Mouse (Mus musculus) intestine, embryonic 15.5 days (tissue): ENCODE results near the gene Flt3l. TPM values are rescaled to one million over a fixed set of nuclear protein-coding genes. Genes with fewer than 3 reads are reported as not detected.
"Not testable (repeated sequence)": the region's sequence is repeated elsewhere in the genome, so short reads cannot be mapped to it uniquely, and the experiment has no call there.

ENCODE experiments used
- ATAC-seq: fragments of 200-750 bp; cut with Nextera tagmentation; 2 replicates; pipeline ENCODE4 v1.8.0; 2017; ENCODE audit warnings: moderate TSS enrichment, moderate library complexity
- H3K27ac ChIP-seq: fragments of 300-500 bp; sonication (generic); 2 replicates; pipeline ENCODE4 v1.5.1; 2015; ENCODE audit warnings: mild to moderate bottlenecking, inconsistent platforms
- H3K27me3 ChIP-seq: fragments of 300-500 bp; sonication (generic); replicated peaks from 2 replicates; pipeline ENCODE4 v1.6.1; 2015; ENCODE audit warnings: inconsistent platforms
- H3K36me3 ChIP-seq: fragments of 300-500 bp; sonication (generic); 2 replicates; pipeline ENCODE4 v1.6.1; 2015; ENCODE audit warnings: inconsistent platforms
- H3K4me1 ChIP-seq: fragments of 300-500 bp; sonication (generic); replicated peaks from 2 replicates; pipeline ENCODE4 v1.6.1; 2015; ENCODE audit warnings: inconsistent platforms
- H3K4me2 ChIP-seq: fragments of 300-500 bp; sonication (generic); replicated peaks from 2 replicates; pipeline ENCODE4 v1.6.1; 2015; ENCODE audit warnings: mild to moderate bottlenecking, inconsistent platforms
- H3K4me3 ChIP-seq: fragments of 300-500 bp; sonication (generic); replicated peaks from 2 replicates; pipeline ENCODE4 v1.5.1; 2015; ENCODE audit warnings: inconsistent platforms
- H3K9ac ChIP-seq: fragments of 300-500 bp; sonication (generic); 2 replicates; pipeline ENCODE4 v1.6.1; 2015; ENCODE audit warnings: inconsistent platforms
- H3K9me3 ChIP-seq: fragments of 300-500 bp; sonication (generic); 2 replicates; pipeline ENCODE4 v1.6.1; 2016; ENCODE audit warnings: inconsistent platforms
- WGBS: fragments of 180-500 bp; shearing (Covaris S2); methylation state at CpG from one replicate; pipeline ENCODE4 v1.1.7; 2015; 5-methylcytosine and 5-hydroxymethylcytosine counted together
- polyA plus RNA-seq: library from polyadenylated mRNA; unstranded; fragments of >200 nt; fragmentation: Nextera tagmentation; extraction: Ambion mirVana; gene quantifications from 2 replicates; pipeline ENCODE4 v1.2.1, GENCODE M21; 2015

Flt3l gene
- polyA plus RNA-seq, 1 experiment from 2014 or later, result 1.8 TPM

- 5% methylated on average over 29 of the region's 29 CpGs for WGBS
- Histone ChIP-seq H3K4me2 (peak overlapping the region; percentile 39), H3K9ac (no peak overlapping the region), H3K4me3 (peak overlapping the region; percentile 13; the same call in 1 of the 2 replicates), H3K27ac (no peak overlapping the region), H3K9me3 (0 out of 2 replicates have a peak, but pooled peaks cover under 1% of the 10 kb centered on the region), H3K27me3 (peaks cover 85% of the 10 kb centered on the region), H3K36me3 (no peaks in the 10 kb centered on the region), H3K4me1 (peaks cover 10% of the 10 kb centered on the region; the same call in 1 of the 2 replicates)
- ATAC-seq, result no peak
These were observed 38.5 kb upstream of the Flt3l start for GRCm38 (mm10) chr7:45174567-45175280.

- not testable (repeated sequence) for H3K36me3 ChIP-seq, ATAC-seq, H3K4me2 ChIP-seq, H3K4me3 ChIP-seq, H3K4me1 ChIP-seq, H3K9me3 ChIP-seq, H3K9ac ChIP-seq, H3K27ac ChIP-seq
- H3K27me3 ChIP-seq, result peaks cover 85% of the 10 kb centered on the region
- 61% methylated on average over 1 of the region's 1 CpGs for WGBS
These were observed 37.5 kb upstream of the Flt3l start for GRCm38 (mm10) chr7:45173772-45174171.

GRCm38 (mm10) chr7:45172974-45173373, 36.7 kb upstream of the Flt3l start:
- Histone ChIP-seq H3K9me3 (peaks cover 5% of the 10 kb centered on the region; the same call in 1 of the 2 replicates), H3K4me1 (peaks cover 10% of the 10 kb centered on the region; the same call in 1 of the 2 replicates), H3K27me3 (peaks cover 85% of the 10 kb centered on the region), H3K36me3 (no peaks in the 10 kb centered on the region), H3K9ac (no peak overlapping the region), H3K27ac (no peak overlapping the region), H3K4me2 (no peak overlapping the region), H3K4me3 (no peak overlapping the region)
- WGBS, result 54% methylated on average over 7 of the region's 7 CpGs
- no peak for ATAC-seq

GRCm38 (mm10) chr7:45169495-45169894, 33.3 kb upstream of the Flt3l start:
- Histone ChIP-seq H3K36me3 (no peaks in the 10 kb centered on the region), H3K27me3 (peaks cover 82% of the 10 kb centered on the region), H3K4me2 (no peak overlapping the region), H3K4me3 (no peak overlapping the region), H3K9ac (no peak overlapping the region), H3K27ac (no peak overlapping the region), H3K9me3 (peaks cover 5% of the 10 kb centered on the region; the same call in 1 of the 2 replicates), H3K4me1 (no peaks in the 10 kb centered on the region)
- ATAC-seq, result no peak
- WGBS, result 91% methylated on average over 3 of the region's 3 CpGs

GRCm38 (mm10) chr7:45168656-45169055, 32.4 kb upstream of the Flt3l start:
- Histone ChIP-seq H3K27me3 (peaks cover 83% of the 10 kb centered on the region), H3K4me1 (peaks cover 5% of the 10 kb centered on the region), H3K36me3 (no peaks in the 10 kb centered on the region), H3K9me3 (peaks cover 5% of the 10 kb centered on the region; the same call in 1 of the 2 replicates), H3K4me3 (no peak overlapping the region), H3K27ac (no peak overlapping the region), H3K9ac (no peak overlapping the region), H3K4me2 (no peak overlapping the region)
- ATAC-seq, result no peak
- WGBS, result 8% methylated on average over 24 of the region's 24 CpGs

- H3K36me3 ChIP-seq, result no peaks in the 10 kb centered on the region
- H3K9me3 ChIP-seq, result peaks cover 5% of the 10 kb centered on the region; the same call in 1 of the 2 replicates
- 4% methylated on average over 19 of the region's 19 CpGs for WGBS
- H3K27me3 ChIP-seq, result peaks cover 86% of the 10 kb centered on the region
- no peak overlapping the region for H3K4me2 ChIP-seq
- ATAC-seq, result no peak
- H3K27ac ChIP-seq, result no peak overlapping the region
- no peak overlapping the region for H3K9ac ChIP-seq
- peaks cover 7% of the 10 kb centered on the region for H3K4me1 ChIP-seq
- no peak overlapping the region for H3K4me3 ChIP-seq
These were observed 31.7 kb upstream of the Flt3l start for GRCm38 (mm10) chr7:45167761-45168445.

- Histone ChIP-seq H3K36me3 (no peaks in the 10 kb centered on the region), H3K4me1 (peaks cover 7% of the 10 kb centered on the region), H3K27me3 (peaks cover 85% of the 10 kb centered on the region), H3K4me3 (no peak overlapping the region), H3K27ac (no peak overlapping the region), H3K9me3 (peaks cover 5% of the 10 kb centered on the region; the same call in 1 of the 2 replicates), H3K4me2 (no peak overlapping the region), H3K9ac (no peak overlapping the region)
- WGBS, result 27% methylated on average over 10 of the region's 10 CpGs
- no peak for ATAC-seq
These were observed 30.7 kb upstream of the Flt3l start for GRCm38 (mm10) chr7:45166950-45167401.

- H3K4me3 ChIP-seq, result no peak overlapping the region
- 51% methylated on average over 11 of the region's 11 CpGs for WGBS
- no peak overlapping the region for H3K9ac ChIP-seq
- no peak overlapping the region for H3K4me2 ChIP-seq
- no peaks in the 10 kb centered on the region; the same call in 1 of the 2 replicates for H3K36me3 ChIP-seq
- H3K9me3 ChIP-seq, result peaks cover 5% of the 10 kb centered on the region; the same call in 1 of the 2 replicates
- H3K4me1 ChIP-seq, result peaks cover 7% of the 10 kb centered on the region
- H3K27ac ChIP-seq, result no peak overlapping the region
- no peak for ATAC-seq
- H3K27me3 ChIP-seq, result peaks cover 76% of the 10 kb centered on the region
These were observed 29.5 kb upstream of the Flt3l start for GRCm38 (mm10) chr7:45165701-45166100.

- no peak for ATAC-seq
- Histone ChIP-seq H3K4me3 (no peak overlapping the region), H3K9me3 (peaks cover 5% of the 10 kb centered on the region; the same call in 1 of the 2 replicates), H3K4me2 (no peak overlapping the region), H3K27me3 (peaks cover 73% of the 10 kb centered on the region), H3K4me1 (peaks cover 7% of the 10 kb centered on the region), H3K36me3 (no peaks in the 10 kb centered on the region; the same call in 1 of the 2 replicates), H3K27ac (no peak overlapping the region), H3K9ac (no peak overlapping the region)
- 64% methylated on average over 5 of the region's 5 CpGs for WGBS
These were observed 28.6 kb upstream of the Flt3l start for GRCm38 (mm10) chr7:45164833-45165232.

GRCm38 (mm10) chr7:45163735-45164490, 27.7 kb upstream of the Flt3l start, which contains the start of gene Slc17a7:
Slc17a7 (plus strand) TSS chr7:45163949.
- under 1% methylated on average over 37 of the region's 41 CpGs for WGBS
- Histone ChIP-seq H3K27me3 (peaks cover 64% of the 10 kb centered on the region), H3K4me2 (peak within 1 kb of the TSS; percentile 95), H3K4me3 (peak within 1 kb of the TSS; percentile 47), H3K36me3 (no peaks in the 10 kb centered on the region; the same call in 1 of the 2 replicates), H3K9ac (peak within 1 kb of the TSS; percentile 50), H3K4me1 (peaks cover 7% of the 10 kb centered on the region), H3K27ac (no peak within 1 kb of the TSS), H3K9me3 (no peaks in the 10 kb centered on the region)
- ATAC-seq, result peak; percentile 55; the same call in 1 of the 2 replicates

GRCm38 (mm10) chr7:45162996-45163615, 26.9 kb upstream of the Flt3l start:
- no peak overlapping the region; the same call in 1 of the 2 replicates for H3K4me3 ChIP-seq
- peak overlapping the region; percentile 95; the same call in 1 of the 2 replicates for H3K4me2 ChIP-seq
- WGBS, result 75% methylated on average over 9 of the region's 9 CpGs
- no peak overlapping the region for H3K27ac ChIP-seq
- peaks cover 56% of the 10 kb centered on the region for H3K27me3 ChIP-seq
- H3K4me1 ChIP-seq, result peaks cover 7% of the 10 kb centered on the region
- H3K9me3 ChIP-seq, result no peaks in the 10 kb centered on the region
- H3K36me3 ChIP-seq, result peaks cover 3% of the 10 kb centered on the region; the same call in 1 of the 2 replicates
- H3K9ac ChIP-seq, result no peak overlapping the region
- ATAC-seq, result no peak
